In genomic region chr4:140740655-140741054, GRCm38 (mm10) we compare ENCODE assay signal across 1 mouse cellular context.
TF ChIP-seq lines count a peak whose summit lies in the region.

No protein-coding gene starts in this region.

TF ChIP-seq in MEL, 35 proteins besides CTCF, POLR2A, EP300 and RAD21 (continued from another document):
- no peak for TF ChIP-seq MAX (IDR thresholded peaks at IDR 0.05; ENCODE audit: low read length)
- TF ChIP-seq ZC3H11A (IDR thresholded peaks at IDR 0.05; ENCODE audit: low read depth, low read length): no peak
- TF ChIP-seq ETS1 (IDR thresholded peaks at IDR 0.05; ENCODE audit: low read depth, low read length): no peak
- TF ChIP-seq ZKSCAN1 (IDR thresholded peaks at IDR 0.05; ENCODE audit: low read depth, low read length): no peak
- no peak for TF ChIP-seq NELFE (IDR thresholded peaks at IDR 0.05; ENCODE audit: low read depth, low read length)
- TF ChIP-seq JUND (IDR thresholded peaks at IDR 0.05; ENCODE audit: low read depth, low read length): no peak
- no peak for TF ChIP-seq E2F4 (IDR thresholded peaks at IDR 0.05; ENCODE audit: borderline replicate concordance, low read depth, low read length)
- no peak for TF ChIP-seq TAL1 (IDR thresholded peaks at IDR 0.05; ENCODE audit: low read length)
- no peak for TF ChIP-seq TCF12 (IDR thresholded peaks at IDR 0.05; ENCODE audit: low read depth, low read length)
- TF ChIP-seq MAZ (IDR thresholded peaks at IDR 0.05; ENCODE audit: low read depth, low read length): no peak
- no peak for TF ChIP-seq MYB (IDR thresholded peaks at IDR 0.05; ENCODE audit: low read depth, low read length)
- TF ChIP-seq HCFC1 (IDR thresholded peaks at IDR 0.05; ENCODE audit: low read depth, low read length): no peak
